Mouse (Mus musculus) layer of hippocampus, adult 11-12 months (tissue): Measurements from ENCODE around the gene Fcmr.

Experiments
- DNase-seq: peaks from one replicate; pipeline ENCODE4 v3.0.0; 2022; ENCODE audit warnings: low spot score

Fcmr gene

GRCm38 (mm10) chr1:130864238-130864637 is 1.2 kb upstream of the Fcmr start:
- no peak for DNase-seq

- DNase-seq = no peak
These were observed 728 bp upstream of the Fcmr start for GRCm38 (mm10) chr1:130864741-130865140.

- no peak for DNase-seq
These were observed 7.4 kb downstream of the Fcmr start for GRCm38 (mm10) chr1:130872912-130873311.

DNA sequence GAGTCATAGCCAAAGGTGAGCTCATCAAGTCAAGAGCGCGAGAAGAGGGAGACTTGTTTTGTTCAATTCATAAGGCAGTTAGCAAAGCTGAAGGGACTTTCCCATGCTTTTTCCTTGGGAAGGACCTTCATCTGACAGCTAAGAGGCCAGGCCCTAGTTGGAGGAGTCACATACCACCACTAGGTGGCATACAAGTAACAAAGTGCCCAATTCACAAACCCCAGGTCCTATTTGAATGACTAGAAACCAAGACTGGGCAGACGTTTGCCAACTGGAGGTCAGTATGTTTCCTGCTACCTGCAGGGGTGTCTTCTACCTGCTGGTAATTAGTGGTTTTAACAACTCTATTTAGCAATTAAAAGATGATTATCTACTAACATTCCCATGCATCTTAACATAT is 9.7 kb downstream of the Fcmr start:
- DNase-seq = peak; percentile 72

- no peak for DNase-seq
These were observed 10.4 kb downstream of the Fcmr start for GRCm38 (mm10) chr1:130875910-130876309.

- peak; percentile 77 for DNase-seq
These were observed 11.6 kb downstream of the Fcmr start for GRCm38 (mm10) chr1:130876931-130877509.

- DNase-seq = no peak
These were observed 12.6 kb downstream of the Fcmr start for GRCm38 (mm10) chr1:130877889-130878614.

DNA sequence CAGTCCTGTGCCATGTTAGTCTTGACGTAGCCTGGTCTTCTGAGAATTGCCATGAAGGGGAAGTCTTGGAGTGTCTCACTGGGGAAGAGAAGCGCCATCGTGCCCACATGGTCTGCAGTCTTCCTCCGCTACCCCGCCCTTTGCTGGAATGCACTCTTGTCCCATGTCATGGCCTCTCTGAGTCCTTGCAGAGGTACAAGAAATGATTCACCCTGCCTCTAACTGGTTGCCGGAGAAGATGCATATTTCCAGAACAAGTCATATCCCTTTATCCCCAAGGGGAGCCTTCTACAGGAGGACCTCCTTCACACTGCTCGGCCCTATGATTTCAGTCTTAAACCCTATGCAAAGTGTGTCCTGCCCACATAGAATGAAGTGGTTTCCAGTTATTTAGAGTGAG is 14.5 kb downstream of the Fcmr start:
- no peak for DNase-seq

DNA sequence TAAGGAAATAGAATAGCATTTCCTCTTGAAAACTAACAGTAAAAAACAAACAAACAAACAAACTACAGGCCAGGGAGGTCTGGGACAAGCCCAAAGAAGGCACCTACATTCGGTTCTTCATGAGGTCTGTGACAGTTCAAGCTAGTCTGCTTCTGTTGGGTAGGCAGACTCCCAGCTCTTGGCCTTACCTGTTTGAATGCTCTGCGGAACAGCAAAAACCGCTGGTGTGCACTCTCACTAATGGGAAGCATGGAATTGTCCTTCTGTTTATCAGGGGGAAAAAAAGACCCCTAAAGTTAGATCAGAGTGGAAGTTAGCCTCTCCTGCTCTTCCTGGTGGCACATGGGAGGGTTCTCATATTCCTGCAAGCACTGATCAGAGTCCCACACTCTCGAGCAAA is 17.7 kb downstream of the Fcmr start:
- no peak for DNase-seq

DNA sequence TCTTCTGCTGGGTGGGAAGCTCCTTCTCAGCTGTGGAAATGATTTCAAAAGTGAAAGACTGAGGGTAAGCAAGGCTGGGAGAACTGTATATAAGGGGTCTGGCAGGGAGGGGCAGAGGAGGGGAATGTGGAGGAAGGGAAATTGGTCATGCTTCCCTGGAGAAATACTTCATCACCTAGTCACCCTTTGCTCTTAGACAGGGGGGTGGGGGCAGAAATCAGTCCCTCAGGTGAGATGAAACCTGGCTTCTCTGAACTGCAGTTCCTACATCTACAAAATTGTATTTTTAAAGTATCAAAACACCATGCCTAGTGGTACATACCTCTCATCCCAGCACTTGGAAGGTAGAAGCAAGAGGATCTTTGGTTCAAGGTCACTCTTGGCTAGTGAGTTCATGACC is 21.9 kb downstream of the Fcmr start, which contains the start of gene Il24:
TSS of gene Il24 (minus strand) at position 101 of the 400 bp plus-strand sequence.
- DNase-seq = no peak

- no peak for DNase-seq
These were observed 27.0 kb downstream of the Fcmr start for GRCm38 (mm10) chr1:130892446-130892845.

DNA sequence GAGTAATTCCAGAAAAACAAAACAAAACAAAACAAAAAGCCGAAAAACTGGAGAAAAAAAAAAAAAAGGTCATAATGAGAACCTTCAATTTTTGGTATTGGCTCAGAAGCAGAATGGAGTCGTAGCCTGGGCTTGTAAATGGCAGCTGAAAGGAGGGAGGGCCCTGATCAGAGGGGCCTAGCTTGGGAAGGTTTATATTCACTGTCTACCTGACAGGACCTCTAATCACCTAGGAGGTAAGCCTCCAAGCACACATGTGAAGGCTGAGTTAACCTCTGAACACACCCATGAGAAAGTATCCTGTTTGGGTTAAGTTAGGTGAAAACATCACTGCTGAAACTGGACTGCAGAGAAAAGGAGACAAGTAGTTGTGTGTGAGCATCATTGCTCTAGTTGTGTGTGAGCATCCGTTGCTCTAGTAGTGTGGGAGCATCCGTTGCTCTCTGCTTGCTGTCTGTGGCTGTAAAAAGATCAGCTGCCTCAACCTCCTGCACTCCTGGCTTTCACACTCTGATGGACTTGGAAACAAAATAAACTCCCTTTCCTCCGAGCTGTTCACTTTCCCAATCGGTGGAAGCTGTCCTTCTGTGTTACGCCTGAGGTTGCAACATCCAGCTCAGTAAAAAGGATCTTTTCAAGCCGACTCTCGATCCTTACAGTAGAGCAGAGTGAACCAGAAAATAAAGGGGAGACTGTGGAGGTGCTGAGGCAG is 28.0 kb downstream of the Fcmr start:
- no peak for DNase-seq

DNA sequence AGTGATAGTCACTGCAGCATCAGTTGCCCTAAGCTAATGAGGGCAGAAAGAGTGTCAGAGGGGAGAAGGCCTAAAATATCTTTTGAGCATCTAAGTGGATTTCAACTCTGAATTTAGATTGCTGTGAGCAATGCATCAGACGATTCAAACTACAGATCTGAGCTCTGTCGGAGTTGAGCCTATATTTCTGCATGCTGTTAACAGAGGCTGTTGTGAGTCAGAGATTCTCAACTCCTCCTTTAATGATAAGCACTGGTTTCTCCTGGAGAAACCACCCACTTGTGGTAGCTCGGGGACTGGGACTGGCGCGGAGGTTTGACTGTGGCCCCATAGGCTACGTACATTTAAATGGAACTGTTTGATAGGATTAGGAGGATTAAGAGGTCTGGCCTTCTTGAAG is 29.0 kb downstream of the Fcmr start:
- DNase-seq = no peak

GRCm38 (mm10) chr1:130902505-130902904 is 37.0 kb downstream of the Fcmr start:
- no peak for DNase-seq

DNA sequence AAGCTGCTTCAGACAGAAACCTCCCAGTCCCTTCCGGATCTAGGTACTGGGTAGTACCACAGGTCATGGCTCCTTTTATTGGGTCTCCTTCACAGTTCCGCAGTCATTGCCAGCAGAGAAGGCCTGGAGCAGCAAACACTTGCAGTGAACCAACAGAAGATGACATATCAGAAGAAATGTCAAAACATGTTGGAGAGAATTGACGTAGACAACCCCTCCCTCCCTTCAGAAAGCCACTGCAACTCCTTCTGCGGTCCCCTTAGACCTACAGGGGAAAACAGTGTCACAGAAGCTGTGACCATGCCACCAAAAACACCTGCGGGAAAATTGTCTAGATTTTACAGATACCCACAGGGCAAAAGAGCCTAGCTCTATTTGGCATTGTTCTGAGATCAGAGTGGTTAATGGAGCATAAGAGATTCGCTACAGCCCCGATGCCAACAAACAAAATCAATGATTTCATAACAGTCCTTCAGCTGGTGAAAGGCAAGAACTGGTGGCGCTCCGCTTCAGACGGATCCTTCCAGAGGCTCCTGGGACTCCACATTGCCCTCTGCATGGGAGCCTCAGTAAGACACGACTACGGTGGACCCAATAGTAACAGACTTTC is 46.0 kb downstream of the Fcmr start, which contains the start of gene Il20:
TSS of gene Il20 (minus strand) at position 51 of the 610 bp plus-strand sequence.
- DNase-seq = no peak

DNA sequence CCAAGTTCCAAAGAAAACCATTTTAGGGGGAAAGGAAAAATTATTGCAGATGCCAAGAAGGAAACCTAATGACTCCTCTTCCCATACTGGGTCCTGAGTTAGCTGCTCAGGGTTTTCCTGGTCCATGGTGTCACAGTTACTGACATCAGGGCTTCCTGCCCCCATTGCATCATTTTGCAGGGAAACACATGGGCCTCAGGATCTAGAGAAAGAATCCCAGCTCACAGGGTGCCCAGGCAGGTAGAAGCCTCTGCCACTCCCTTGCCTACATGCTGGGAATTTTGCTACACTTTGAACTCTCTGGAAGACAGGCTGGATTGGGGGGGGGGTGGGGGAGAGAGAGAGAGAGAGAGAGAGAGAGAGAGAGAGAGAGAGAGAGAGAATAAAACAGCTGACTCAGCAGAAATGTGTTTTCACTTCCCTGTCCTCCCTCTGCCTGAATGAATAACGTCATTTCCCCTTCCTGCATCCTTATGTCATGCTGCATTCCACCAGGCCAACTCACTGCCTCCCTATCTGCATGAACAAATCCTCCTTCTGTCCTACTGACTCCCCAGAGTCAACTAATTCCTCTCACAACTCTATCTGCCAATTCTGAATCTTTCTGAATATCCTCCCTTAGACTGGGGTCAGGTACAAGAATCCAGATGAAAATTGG is 53.0 kb downstream of the Fcmr start:
- no peak for DNase-seq

DNA sequence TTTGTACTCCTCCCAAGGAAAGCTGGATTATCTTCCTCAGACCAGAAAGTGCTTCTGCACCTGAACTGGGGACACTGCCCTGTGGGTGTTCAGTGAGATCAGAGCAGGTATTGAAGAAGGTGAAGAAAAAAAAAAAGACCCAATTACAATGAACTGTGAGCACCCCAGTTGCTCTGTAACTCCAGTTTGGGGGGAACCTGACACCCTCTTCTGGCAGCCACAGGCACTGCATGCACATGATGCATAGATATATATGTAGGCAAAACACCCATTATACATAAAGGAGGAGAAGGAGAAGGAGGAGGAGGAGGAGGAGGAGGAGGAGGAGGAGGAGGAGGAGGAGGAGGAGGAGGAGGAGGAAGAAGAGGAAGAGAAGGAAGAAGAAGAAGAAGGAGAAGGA is 61.0 kb downstream of the Fcmr start:
- no peak for DNase-seq
